Mouse (Mus musculus) thymus, adult 2 months (tissue): Measurements from ENCODE around the gene Fkbp9.

ENCODE experiments used
- CTCF ChIP-seq: fragments of 200-500 bp; IDR thresholded peaks from 2 replicates; pipeline ENCODE4 v1.5.1; 2012; ENCODE audit warnings: mild to moderate bottlenecking, control low read depth, low read length, moderate library complexity, borderline replicate concordance; ENCODE audit not compliant: control insufficient read depth, poor library complexity, insufficient read depth; ENCODE audit errors: extremely low read depth
- POLR2A ChIP-seq: fragments of 200-500 bp; IDR thresholded peaks from 2 replicates; pipeline ENCODE4 v1.6.1; 2012; ENCODE audit warnings: mild to moderate bottlenecking, low read length, control low read depth, moderate library complexity; ENCODE audit not compliant: control insufficient read depth, poor library complexity, insufficient read depth; ENCODE audit errors: extremely low read depth

GRCm38 (mm10) chr6:56905486-56905885 is 73.6 kb downstream of the Fkbp9 start:
- TF ChIP-seq CTCF, result no peak
- TF ChIP-seq POLR2A, result no peak
